Mouse (Mus musculus): ENCODE data around the gene Ptpn21.

The Ptpn21 gene

GRCm38 (mm10) chr12:98644852-98645251, 92.4 kb downstream of the Ptpn21 start:
- no peak for DNase-seq

GRCm38 (mm10) chr12:98628260-98628970, 108.8 kb downstream of the Ptpn21 start:
- DNase-seq: no peak

GRCm38 (mm10) chr12:98627392-98628259, 109.6 kb downstream of the Ptpn21 start, which contains the start of gene Spata7:
TSS of gene Spata7 (plus strand) at chr12:98628157.
- peak; percentile 82 to 86 for DNase-seq

Data from cerebellum, postnatal 36 days (tissue).